Mouse (Mus musculus) granulocyte monocyte progenitor cell, adult 5-6 weeks (primary cell): ENCODE measurements around the gene Rab31. TPM values are rescaled to one million over a fixed set of nuclear protein-coding genes. Genes with fewer than 3 reads are reported as not detected.
A peak's percentile ranks its signal among the peaks of the same experiment; 100 is the strongest.

ENCODE experiments used
- ATAC-seq: replicated peaks from 2 replicates; pipeline ENCODE4 v1.8.0; 2016; ENCODE audit warnings: mild to moderate bottlenecking, moderate TSS enrichment, inconsistent platforms; ENCODE audit not compliant: poor library complexity, severe bottlenecking
- total RNA-seq, 2 experiments: library from RNA; stranded (forward) in 1 of 2; stranded (reverse) in 1 of 2; fragments of 200-712, 200-1000 nt in 1 of 2; fragments of >200 nt in 1 of 2; fragmentation: Nextera tagmentation in 1 of 2; gene quantifications; 2 replicates each; pipeline ENCODE4 v1.2.3; 2014 to 2017

Gene Rab31
- total RNA-seq, 2 experiments from 2014 or later, result 48.3 to 73.6 TPM

GRCm38 (mm10) chr17:65675985-65676384 is 96.6 kb downstream of the Rab31 start:
- ATAC-seq, result no peak

GRCm38 (mm10) chr17:65674710-65675171 is 97.8 kb downstream of the Rab31 start:
- ATAC-seq, result peak; percentile 97

GRCm38 (mm10) chr17:65672926-65673325 is 99.6 kb downstream of the Rab31 start:
- ATAC-seq, result no peak

GRCm38 (mm10) chr17:65669061-65669460 is 103.5 kb downstream of the Rab31 start:
- no peak for ATAC-seq

- ATAC-seq, result no peak
Measured at GRCm38 (mm10) chr17:65667792-65668191, 104.8 kb downstream of the Rab31 start.

- no peak for ATAC-seq
Measured at GRCm38 (mm10) chr17:65666388-65667161, 106.0 kb downstream of the Rab31 start.

- ATAC-seq, result no peak
Measured at GRCm38 (mm10) chr17:65665786-65666387, 106.7 kb downstream of the Rab31 start.

GRCm38 (mm10) chr17:65663329-65664078 is 109.0 kb downstream of the Rab31 start:
- ATAC-seq, result peak; percentile 59

- peak; percentile 55 for ATAC-seq
Measured at GRCm38 (mm10) chr17:65662662-65663061, 109.9 kb downstream of the Rab31 start.

- ATAC-seq, result peak; percentile 38; the same call in 1 of the 2 replicates
Measured at GRCm38 (mm10) chr17:65658416-65658815, 114.1 kb downstream of the Rab31 start.

- ATAC-seq, result no peak
Measured at GRCm38 (mm10) chr17:65657958-65658357, 114.6 kb downstream of the Rab31 start.

- no peak for ATAC-seq
Measured at GRCm38 (mm10) chr17:65656731-65657130, 115.8 kb downstream of the Rab31 start.

- no peak for ATAC-seq
Measured at GRCm38 (mm10) chr17:65656076-65656475, 116.5 kb downstream of the Rab31 start.

GRCm38 (mm10) chr17:65655608-65656007 is 116.9 kb downstream of the Rab31 start:
- no peak for ATAC-seq

GRCm38 (mm10) chr17:65650598-65650997 is 122.0 kb downstream of the Rab31 start:
- ATAC-seq, result no peak

- ATAC-seq, result no peak
Measured at GRCm38 (mm10) chr17:65649175-65649493, 123.4 kb downstream of the Rab31 start.

- ATAC-seq, result no peak
Measured at GRCm38 (mm10) chr17:65648371-65649174, 124.0 kb downstream of the Rab31 start.

GRCm38 (mm10) chr17:65647961-65648360 is 124.6 kb downstream of the Rab31 start:
- peak; percentile 48 for ATAC-seq

- no peak for ATAC-seq
Measured at GRCm38 (mm10) chr17:65647226-65647625, 125.3 kb downstream of the Rab31 start.

GRCm38 (mm10) chr17:65643579-65643978 is 129.0 kb downstream of the Rab31 start:
- ATAC-seq, result no peak
